Mouse (Mus musculus): ENCODE measurements at regions not wholly inside any gene's neighbourhood (a gene's known extent, or its start where the extent isn't known, plus 50 kb on each side); places are given as distances from the start of the nearest gene placed in this dataset.

DNA sequence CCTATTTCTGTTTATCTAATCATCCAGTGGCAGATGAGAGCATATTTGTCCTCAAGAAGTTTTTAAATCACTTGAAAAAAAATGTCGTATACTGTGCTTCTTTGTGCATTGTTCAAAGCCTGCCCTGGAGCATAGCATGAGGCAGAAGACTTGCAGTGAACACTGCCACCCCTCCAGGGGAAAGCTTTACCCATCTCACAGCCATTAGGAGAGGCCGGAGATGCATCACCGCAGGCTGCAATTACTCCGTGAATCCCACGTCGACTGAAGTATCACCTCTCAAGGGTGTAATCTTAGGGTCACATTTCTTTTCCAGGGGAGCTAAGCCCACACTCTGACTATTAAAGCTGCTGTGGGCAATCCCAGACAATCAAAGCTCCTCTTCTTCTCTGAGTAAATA lies 319.8 kb downstream of the Basp1 start:
- no peak for TF ChIP-seq CTCF (IDR thresholded peaks at IDR 0.05; ENCODE audit: low read depth)
- TF ChIP-seq EP300 (IDR thresholded peaks at IDR 0.05; ENCODE audit: low read depth), result no peak

Measured in heart, postnatal 0 days (tissue).